Mouse (Mus musculus) embryonic fibroblast, embryonic 13.5 days (primary cell): ENCODE data around the gene Sf3b3. TPM values are rescaled to one million over a fixed set of nuclear protein-coding genes. Genes with fewer than 3 reads are reported as not detected.
A peak's percentile ranks its signal among the peaks of the same experiment; 100 is the strongest.

Experiments used
- H3K27ac ChIP-seq: 2 replicates; pipeline ENCODE4 v1.5.1; 2012; ENCODE audit warnings: low read length, control low read depth, inconsistent platforms; ENCODE audit not compliant: insufficient read depth
- H3K4me1 ChIP-seq: 2 replicates; pipeline ENCODE4 v1.6.1; 2011; ENCODE audit warnings: low read length; ENCODE audit not compliant: control insufficient read depth, insufficient read depth
- H3K4me3 ChIP-seq: 2 replicates; pipeline ENCODE4 v1.5.1; 2011; ENCODE audit warnings: mild to moderate bottlenecking, control low read depth, low read length; ENCODE audit not compliant: insufficient read depth
- CTCF ChIP-seq: IDR thresholded peaks from 2 replicates; pipeline ENCODE4 v1.5.1; 2011; ENCODE audit warnings: mild to moderate bottlenecking, control low read depth, low read length, moderate library complexity, borderline replicate concordance; ENCODE audit not compliant: insufficient read depth
- POLR2A ChIP-seq: IDR thresholded peaks from 2 replicates; pipeline ENCODE4 v1.6.1; 2011; ENCODE audit warnings: low read depth, mild to moderate bottlenecking, control low read depth, low read length, moderate library complexity
- polyA plus RNA-seq: library from polyadenylated mRNA; stranded (reverse); fragments of >200 nt; gene quantifications from 2 replicates; pipeline ENCODE4 v1.2.4, GENCODE M21; 2011; ENCODE audit warnings: low read depth; ENCODE audit not compliant: missing spikeins, insufficient read length

The Sf3b3 gene
- polyA plus RNA-seq = 113 and 124 TPM in 2 replicates

- Histone ChIP-seq H3K4me1 (peaks cover 8% of the 10 kb centered on the region), H3K4me3 (peak within 1 kb of the TSS; percentile 99), H3K27ac (peak within 1 kb of the TSS; percentile 45)
- TF ChIP-seq CTCF (no peak), POLR2A (peak; percentile 84)
Measured at GRCm38 (mm10) chr8:110846405-110847170, at the start of gene Sf3b3, which contains the start of gene Cog4. TSS of gene Sf3b3 (minus strand) at chr8:110846787. TSS of gene Cog4 (plus strand) at chr8:110846600.

- H3K4me3 ChIP-seq = no peak overlapping the region
- no peak overlapping the region for H3K27ac ChIP-seq
- no peaks in the 10 kb centered on the region for H3K4me1 ChIP-seq
- TF ChIP-seq POLR2A (no peak), CTCF (no peak)
Measured at GRCm38 (mm10) chr8:110895812-110896211, 49.2 kb upstream of the Sf3b3 start.

GRCm38 (mm10) chr8:110895254-110895653 lies 48.7 kb upstream of the Sf3b3 start:
- TF ChIP-seq CTCF = no peak
- no peak for TF ChIP-seq POLR2A
- no peak overlapping the region for H3K4me3 ChIP-seq
- no peak overlapping the region for H3K27ac ChIP-seq
- no peaks in the 10 kb centered on the region for H3K4me1 ChIP-seq

- H3K27ac ChIP-seq = no peak overlapping the region
- TF ChIP-seq CTCF = no peak
- no peak for TF ChIP-seq POLR2A
- no peak overlapping the region for H3K4me3 ChIP-seq
- no peaks in the 10 kb centered on the region for H3K4me1 ChIP-seq
Measured at GRCm38 (mm10) chr8:110894851-110895250, 48.3 kb upstream of the Sf3b3 start.

- TF ChIP-seq POLR2A = no peak
- TF ChIP-seq CTCF = no peak
- H3K4me1 ChIP-seq = no peaks in the 10 kb centered on the region
- no peak overlapping the region for H3K4me3 ChIP-seq
- no peak overlapping the region for H3K27ac ChIP-seq
Measured at GRCm38 (mm10) chr8:110892913-110893312, 46.3 kb upstream of the Sf3b3 start.

GRCm38 (mm10) chr8:110892040-110892439 lies 45.5 kb upstream of the Sf3b3 start:
- H3K4me3 ChIP-seq = no peak overlapping the region
- H3K4me1 ChIP-seq = no peaks in the 10 kb centered on the region
- no peak overlapping the region for H3K27ac ChIP-seq
- no peak for TF ChIP-seq POLR2A

GRCm38 (mm10) chr8:110889904-110890470 lies 43.4 kb upstream of the Sf3b3 start:
- Histone ChIP-seq H3K4me1 (no peaks in the 10 kb centered on the region), H3K4me3 (no peak overlapping the region), H3K27ac (no peak overlapping the region)
- TF ChIP-seq POLR2A = no peak
- no peak for TF ChIP-seq CTCF

GRCm38 (mm10) chr8:110888860-110889259 lies 42.3 kb upstream of the Sf3b3 start:
- TF ChIP-seq CTCF (no peak), POLR2A (no peak)
- H3K4me3 ChIP-seq = no peak overlapping the region
- H3K27ac ChIP-seq = no peak overlapping the region
- H3K4me1 ChIP-seq = no peaks in the 10 kb centered on the region

GRCm38 (mm10) chr8:110888441-110888840 lies 41.9 kb upstream of the Sf3b3 start:
- Histone ChIP-seq H3K27ac (no peak overlapping the region), H3K4me1 (no peaks in the 10 kb centered on the region), H3K4me3 (no peak overlapping the region)
- no peak for TF ChIP-seq CTCF

- Histone ChIP-seq H3K4me3 (no peak overlapping the region), H3K4me1 (no peaks in the 10 kb centered on the region), H3K27ac (no peak overlapping the region)
- no peak for TF ChIP-seq POLR2A
- no peak for TF ChIP-seq CTCF
Measured at GRCm38 (mm10) chr8:110887551-110887950, 41.0 kb upstream of the Sf3b3 start.
